Mouse (Mus musculus) erythroblast, adult 5-6 weeks (primary cell): Measurements from ENCODE around the gene Ubxn10. TPM values are rescaled to one million over a fixed set of nuclear protein-coding genes. Genes with fewer than 3 reads are reported as not detected.

Experiments used
- ATAC-seq: replicated peaks from 2 replicates; pipeline ENCODE4 v1.8.0; 2016; ENCODE audit warnings: moderate number of reproducible peaks, mild to moderate bottlenecking, moderate TSS enrichment, inconsistent platforms; ENCODE audit not compliant: poor library complexity, low FRiP score, severe bottlenecking
- total RNA-seq, 2 experiments: library from RNA; stranded (forward) in 1 of 2; stranded (reverse) in 1 of 2; fragments of 150-400 nt in 1 of 2; fragments of 200-764, 138-1000 nt in 1 of 2; gene quantifications; 2 replicates each; pipeline versions ENCODE4 v1.2.3 to v1.2.4; 2015 to 2017; ENCODE audit warnings: low replicate concordance in 2 of 2

Ubxn10 gene
- total RNA-seq, 2 experiments from 2014 or later: not detected

DNA sequence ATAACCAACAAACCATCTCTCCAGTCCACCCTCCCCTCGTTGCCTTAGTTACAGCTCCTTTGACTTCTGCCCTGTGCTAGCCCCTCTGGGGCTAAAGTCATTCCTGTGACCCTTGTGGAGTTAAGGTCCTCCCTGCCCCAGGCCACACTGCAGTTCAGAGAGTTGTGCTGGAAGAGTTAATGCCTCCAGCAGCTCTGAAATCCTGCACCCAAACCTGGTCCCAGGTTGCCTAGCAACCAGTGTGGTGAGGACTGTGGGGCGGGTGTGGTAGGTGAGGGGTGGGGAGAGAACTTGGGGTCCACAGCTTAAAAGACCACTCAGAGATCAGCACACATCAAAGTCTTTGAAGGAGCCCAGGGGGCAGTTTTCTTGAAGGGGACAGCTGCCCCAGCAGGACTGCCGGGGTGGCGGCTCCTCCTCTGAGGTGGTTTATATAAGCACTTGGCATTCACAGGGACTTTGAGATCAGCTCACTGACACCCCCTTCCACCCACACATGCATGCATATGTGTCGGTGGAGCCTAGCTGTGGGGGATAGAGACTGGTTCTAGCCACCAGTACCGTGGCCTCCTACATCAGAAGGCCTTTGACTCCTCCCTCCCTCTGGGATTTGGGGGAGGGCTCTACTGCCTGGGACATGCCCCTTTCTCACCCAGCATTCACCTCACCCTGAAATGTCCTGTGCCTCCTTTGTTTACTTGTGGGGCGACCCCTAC, 2.3 kb upstream of the Ubxn10 start:
- no peak for ATAC-seq

DNA sequence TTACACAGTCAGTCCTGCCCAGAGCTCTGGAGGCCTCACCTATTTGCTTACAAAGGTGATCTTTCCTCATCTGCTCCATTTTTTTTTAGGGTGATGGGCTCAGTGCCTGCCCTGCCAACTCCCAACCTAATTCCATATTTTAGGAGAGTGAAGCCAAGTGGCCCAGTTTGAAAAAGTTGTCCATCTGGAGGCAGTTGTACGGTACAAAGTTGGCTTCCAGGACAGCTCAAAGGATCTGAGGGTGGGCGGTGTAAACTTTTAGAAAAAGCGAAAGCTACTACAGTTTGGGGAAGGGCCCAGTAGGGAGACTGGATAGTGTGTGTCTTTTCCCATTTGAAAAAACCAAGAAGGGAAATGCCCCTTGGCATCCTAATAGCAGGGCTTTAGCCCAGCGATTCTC, 2.1 kb downstream of the Ubxn10 start:
- no peak for ATAC-seq

DNA sequence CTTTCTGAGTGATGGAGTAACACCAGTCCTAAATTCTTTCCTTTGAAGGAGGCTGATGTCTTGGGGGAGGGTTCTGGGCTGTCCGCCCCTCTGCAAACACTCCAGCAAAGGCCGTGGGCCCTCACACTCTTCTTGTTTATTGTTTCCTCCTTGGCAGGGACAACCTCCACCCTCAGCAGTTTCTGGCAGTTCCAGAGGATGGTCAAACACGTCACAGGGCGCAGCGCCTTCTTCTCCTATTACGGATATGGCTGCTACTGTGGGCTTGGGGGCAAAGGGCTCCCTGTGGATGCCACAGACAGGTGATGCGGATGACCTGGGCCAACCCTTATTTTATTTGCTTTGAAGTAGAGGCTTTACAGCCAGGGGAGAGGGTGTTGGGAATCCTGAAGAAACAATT, 2.9 kb downstream of the Ubxn10 start:
- no peak for ATAC-seq

DNA sequence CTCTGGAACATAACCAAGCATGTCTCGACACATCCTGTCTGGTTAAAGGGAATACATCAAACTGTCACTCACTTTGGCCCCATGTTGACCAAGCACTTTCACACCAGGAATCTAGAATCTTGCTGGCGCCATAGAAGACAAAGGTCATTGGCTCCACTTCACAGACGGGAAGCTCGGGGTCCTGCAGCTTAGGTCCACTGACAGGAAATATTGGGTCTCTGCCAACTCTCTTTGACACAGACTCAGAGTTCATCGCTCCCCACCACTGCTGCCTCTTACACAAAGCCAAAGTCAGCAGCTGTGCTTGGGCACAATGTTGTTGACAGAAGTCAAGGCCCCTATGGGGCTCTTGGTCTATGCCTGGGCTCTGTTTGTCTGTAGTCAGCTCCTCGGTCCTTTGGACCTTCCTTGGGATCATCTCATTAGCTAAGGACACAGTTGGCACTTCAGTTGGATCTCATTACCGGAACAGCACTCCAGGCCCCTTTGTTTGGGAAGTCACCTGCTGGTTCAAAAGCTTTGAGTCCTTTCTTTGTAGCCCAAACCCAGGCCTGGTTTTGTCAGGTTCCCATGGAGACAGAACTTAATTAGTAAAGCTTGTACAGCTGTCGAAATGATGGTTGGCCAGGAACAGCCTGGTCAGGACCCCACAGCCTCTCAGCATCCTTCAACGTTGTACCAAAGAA, 7.8 kb downstream of the Ubxn10 start:
- no peak for ATAC-seq

DNA sequence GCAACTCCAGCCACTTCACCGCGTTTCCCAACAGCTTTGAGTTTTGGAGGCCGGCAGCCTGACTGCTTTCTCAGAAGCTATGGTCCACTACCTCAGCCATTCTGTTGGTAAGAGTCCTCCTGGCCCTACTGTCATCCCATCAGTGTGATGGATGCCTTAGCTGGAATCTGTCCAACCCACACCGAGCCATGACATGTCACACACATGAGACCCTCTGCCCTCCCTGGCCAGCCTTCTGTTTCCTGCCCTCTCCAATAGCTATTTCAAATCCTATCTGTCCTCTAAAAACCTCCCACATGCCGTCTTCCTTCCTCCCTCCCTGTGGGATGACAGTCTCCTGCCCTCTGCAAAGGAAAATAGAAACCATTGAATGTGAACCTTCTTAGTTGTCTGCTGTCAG, 11.2 kb downstream of the Ubxn10 start:
- no peak for ATAC-seq

DNA sequence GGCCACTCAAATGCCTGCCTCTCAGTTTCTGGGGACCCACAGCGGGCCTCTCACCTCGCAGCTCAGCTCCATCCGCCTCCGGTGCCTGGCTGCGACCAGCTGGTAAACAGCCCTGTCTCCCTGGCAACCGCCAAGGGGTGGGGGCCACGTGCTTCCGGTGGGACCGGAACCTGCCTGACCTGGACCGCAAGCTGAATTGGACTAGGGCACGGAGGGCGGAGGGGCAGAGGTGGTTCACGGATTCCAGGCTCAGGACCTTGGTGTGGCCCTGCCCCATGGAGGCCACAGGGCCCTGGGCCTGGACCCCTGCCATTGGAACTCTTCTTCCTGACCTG, 11.9 kb downstream of the Ubxn10 start:
- no peak for ATAC-seq

DNA sequence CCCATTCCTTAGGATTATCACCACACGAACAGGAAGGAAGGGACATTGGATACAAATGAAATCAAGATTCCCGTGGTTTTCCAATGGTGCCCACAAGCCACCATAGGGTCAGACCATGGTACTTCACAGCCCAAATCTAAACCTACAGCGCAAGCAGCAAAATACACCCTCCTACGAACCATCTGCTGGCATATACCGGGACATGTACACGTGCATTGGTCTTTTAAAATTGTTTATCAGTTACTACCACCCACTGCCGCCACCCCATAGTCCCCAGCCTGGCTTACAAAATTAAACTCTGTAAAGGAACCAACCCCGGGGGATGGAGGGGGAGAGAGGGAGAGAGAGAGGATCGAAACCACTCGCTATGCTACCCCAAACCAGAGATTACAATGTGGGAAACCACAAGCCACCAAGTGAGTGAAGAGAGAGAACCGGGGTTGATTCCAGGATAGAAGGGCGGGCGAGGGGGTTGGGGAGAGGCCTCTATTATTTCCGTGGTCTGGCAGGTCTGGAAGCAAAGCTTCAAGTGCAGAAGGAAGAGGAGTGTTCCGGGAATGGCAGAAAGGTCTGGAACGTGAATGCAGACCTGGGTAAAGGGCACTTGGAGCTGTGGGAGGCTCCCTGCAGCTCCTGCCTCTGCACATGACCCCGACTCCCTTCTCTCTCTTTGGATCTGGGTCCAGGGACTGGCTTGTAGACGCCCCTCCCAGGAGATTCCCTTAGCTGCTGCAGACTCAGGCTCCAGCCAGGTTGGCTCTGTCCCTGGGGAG, 12.4 kb downstream of the Ubxn10 start, which contains the start of gene Pla2g2c:
Pla2g2c (plus strand) TSS at position 439 of the 773 bp plus-strand sequence.
- no peak for ATAC-seq

DNA sequence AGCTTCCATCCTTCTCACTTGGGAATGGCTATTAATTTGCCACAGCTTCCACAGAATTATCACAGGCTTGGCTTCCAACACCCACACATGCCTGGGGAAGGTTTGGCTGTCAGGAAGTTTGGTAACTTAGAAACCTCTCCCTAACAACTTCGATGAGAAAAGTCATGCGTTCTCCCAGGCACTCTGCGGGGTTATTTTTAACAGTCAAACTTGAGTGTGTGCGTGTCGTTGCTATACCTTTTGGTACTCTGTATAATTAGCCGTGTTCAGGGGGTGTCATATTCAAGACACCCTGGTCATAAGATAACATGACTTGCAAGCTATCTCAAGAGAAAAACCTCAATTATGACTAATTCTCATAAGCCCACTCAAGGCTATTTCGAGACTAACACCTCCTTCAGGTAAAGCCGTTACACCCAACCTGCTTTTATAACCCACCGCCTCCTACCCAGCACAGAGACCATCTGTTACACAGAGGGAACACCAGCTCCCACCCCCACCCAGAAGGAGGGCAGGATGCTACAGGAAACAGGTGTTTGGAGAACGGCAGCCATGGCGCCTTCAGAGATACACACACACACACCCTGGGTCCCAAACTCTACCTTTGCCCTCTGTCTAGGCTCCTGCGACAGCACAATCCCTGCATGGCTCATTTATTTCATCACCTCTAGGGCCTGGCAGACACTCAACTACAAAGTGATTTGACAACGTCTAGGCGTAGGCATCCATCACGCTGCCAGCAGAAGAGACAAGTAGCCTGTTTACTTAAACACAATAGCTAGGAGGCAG, 13.3 kb downstream of the Ubxn10 start:
- ATAC-seq: no peak

DNA sequence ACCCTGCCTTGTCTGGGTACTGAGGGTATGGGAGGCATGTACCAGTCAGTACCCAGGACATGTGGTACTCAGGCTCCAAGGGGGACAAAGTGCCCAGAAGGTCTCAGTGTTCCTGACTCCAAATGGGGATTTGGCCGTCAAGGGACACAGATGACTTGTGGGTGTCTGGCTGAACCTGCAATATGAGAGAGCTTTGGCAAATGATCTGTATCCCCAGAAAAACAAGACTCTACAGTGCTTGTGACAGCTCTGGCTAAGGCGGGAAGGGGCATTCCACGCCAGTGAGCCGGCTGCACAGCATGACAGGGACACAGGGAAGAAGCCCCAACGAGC, 17.7 kb downstream of the Ubxn10 start:
- no peak for ATAC-seq

DNA sequence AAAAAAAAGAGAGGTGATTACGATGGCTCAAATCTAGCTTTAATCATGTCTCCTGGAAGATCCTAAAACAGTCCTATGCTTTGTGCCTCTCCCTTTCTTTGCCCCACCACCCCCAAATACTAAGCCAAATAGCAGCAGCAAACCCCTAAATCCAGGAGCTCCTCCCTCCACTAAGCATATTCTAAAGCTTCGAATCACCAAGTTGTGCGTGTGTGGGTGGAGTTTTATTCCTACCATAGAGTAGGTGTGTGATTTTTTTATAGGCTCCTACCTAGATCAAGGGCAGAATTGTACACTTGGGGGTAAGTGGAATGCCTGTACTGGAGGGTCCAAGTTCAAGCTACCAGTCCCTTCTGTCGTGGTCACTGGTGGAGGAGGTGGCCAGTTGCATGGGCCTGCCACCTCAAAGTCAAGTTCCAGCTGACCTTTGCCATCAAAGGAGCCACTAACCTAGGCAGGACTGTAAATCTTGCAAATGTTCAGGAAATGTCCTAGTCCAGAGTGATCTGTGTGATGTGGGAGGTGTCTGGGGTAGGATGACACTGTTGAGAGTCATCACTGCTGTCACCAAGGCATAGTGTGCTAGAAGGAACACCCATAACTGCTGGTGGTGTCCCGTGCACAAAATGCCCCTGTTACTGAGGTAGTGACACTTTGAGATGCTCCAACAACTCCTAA, 18.2 kb downstream of the Ubxn10 start:
- no peak for ATAC-seq

DNA sequence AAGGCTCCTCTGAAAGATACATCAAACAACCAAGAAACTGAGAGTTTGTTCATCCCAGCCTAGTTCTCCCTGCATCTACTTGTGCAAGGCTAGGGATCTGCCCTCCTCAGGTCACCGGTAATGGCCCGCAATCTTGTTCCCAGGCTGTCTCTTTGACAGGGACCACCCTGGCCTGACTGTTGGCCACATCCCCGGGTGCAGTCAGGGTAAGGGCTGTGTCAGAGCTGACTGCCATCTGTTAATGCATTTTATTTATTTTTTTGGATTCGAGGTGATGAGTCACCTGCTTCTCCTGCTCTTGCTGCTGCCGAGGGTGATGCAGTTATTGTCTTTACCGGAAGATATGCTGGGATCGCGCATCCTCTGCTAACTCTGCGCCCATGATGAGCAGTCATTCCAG, 20.3 kb downstream of the Ubxn10 start:
- ATAC-seq: no peak

DNA sequence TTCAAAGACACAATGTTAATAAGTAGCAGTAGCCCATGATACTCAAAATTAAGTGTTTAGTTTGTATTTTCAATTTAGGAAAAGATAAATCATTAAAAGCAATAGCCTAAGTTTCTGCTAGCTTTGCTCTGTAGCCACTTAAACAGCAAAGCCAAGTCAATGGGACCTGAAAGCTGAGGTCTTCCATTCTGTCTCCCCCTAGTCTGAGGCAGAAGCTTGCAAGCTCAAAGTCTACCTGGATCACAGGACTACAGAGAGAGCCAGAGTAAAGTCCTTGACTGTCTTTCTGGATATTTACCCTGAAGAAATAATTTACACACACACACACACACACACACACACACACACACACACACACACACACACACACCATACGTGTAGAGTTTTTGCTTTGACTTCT, 22.8 kb downstream of the Ubxn10 start:
- ATAC-seq: no peak

DNA sequence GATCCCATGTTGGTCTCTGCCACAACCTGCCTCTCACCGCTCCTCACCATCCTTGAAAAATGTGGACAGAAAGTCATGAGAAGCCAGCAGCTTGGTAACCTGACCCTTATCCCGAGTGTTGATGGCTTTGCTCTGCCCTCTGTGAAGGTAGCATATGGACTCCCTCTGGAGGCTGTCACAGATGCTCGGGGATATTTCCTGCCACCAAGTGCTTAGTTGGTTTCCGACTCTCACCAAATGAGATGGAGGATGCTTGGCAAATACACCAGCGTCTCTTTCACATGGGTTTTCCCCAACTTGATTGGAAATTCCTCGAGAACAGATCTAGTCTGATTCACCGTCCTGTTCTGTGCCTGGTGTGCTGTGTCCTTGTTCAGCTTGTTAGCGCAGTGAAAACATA, 24.3 kb downstream of the Ubxn10 start:
- ATAC-seq: no peak

DNA sequence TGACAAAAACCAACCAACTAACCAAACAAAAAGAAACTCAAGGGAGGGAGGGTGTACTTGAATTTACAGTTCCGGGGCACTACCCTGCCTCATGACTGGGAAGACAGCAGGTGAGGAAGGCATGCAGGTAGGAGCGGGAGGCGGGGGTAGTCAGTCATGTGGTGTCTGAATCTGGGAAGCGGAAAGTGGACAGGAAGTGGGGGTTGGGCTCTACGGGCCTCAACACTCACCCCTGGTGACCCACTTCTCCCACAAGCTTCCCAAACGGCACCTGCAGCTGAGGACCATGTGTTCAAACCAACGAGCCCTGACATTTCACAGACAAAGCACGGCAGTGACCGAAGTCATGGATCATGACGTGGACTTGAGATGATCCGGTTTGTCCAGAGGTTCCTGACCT, 24.9 kb downstream of the Ubxn10 start:
- ATAC-seq: no peak

DNA sequence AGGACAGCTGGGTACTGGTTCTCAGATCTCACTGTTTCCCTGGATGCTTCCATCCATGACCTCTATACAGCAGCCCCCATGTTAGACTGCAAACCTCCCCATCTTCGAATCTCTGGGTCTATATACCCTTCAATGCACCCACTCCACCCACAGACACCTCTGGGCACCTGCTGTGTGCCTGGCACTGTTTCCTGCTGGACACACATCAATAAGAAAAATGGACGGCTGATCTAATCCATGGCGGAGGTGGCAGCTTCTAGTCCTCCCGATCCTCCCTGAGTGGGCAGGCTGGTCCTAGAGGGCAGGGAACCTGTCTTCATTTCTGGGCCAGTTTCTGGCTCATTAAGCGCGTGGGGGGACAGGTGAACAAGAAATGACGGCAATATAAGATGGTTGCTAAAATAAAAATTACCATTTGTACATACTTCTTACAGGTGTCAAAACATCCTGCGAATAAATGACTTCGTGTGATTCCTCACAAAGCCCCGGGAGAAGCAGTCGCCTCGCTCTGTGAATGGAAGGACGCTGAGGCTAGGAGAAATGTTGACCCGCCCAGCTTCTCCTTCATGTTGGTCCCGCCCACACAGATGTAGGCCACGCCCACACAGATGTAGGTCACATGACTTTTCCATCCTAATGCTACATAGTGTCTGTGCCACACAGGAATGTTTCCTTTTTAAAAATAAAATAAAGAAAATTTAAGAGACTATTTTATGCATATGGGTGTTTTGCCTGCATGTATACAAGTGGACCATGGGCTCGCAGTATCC, 25.7 kb downstream of the Ubxn10 start:
- no peak for ATAC-seq

DNA sequence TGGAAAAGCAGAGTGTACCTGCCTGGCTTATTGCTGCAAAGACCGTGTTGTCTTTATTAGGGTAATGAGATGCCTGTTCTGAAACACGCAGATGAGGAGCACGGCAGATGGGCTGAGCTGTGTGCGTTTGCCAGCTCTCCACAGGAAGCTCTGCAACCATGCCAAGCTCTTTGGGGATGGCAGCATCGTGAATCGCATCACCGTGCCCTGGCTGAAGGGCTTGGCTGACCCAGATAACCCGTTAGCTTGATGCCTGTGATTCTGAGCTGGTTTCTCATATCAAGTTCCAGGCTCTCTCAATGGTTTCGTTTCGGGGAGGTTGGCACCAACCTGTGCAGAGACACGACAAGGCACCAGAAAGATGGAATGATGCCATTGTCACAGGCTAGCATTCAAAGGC, 26.3 kb downstream of the Ubxn10 start:
- ATAC-seq: no peak

DNA sequence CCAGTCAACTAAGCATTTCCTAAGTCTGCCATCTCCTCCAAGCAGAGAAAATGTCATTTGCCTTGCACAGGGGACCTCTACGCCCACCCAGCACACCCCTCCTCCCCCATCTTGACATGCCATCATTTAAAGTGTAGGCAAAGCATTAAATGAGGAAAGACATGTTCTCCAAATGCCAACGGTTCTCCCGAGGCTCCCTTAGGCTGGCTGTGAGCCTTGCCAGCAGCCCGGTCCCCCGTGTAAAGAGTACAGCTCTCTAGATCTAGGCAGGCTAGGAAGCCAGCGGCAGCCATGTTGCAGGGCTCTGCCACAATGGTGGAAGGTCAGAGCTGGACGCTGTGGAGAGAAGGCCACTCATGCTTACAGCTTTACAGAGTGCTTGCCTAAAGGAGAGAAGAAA, 27.0 kb downstream of the Ubxn10 start:
- ATAC-seq: no peak

DNA sequence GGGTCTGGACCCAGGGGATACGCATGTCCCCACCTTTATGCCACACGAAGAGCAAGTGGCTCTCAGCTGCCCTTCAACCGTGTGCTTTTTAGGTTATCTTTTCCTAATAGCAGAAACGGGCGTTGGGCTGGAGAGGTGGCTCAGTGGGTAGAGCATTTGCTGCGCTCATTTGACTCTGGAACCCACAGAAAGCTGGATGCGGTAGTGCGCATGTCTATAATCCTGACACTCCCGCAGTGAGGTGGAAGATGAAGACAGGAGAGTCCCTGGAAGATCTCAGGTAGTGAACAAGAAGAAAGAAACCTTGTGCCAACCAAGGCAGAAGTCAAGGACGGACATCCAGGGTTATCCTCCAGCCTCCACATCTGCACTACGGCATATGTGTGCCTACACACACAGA, 27.7 kb downstream of the Ubxn10 start:
- no peak for ATAC-seq

DNA sequence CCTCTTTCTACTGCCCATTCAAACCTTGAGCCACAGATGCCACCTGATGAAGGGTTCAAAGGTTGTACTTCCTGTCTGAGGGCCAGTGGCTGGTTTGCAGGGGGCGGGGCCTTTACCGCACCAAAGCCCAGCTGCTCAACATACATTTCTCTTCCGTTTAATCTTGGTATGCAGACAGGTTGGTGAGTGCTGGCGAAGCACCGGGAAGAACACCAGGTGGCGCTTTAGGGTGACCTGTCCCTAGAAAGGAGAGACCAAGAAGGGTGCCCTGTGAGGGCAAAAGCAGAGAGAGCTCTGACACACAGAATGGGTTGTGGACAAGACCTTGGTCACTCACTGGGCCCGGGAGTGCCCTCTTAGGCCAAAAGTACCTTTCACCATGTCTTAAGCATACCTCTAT, 28.3 kb downstream of the Ubxn10 start:
- ATAC-seq: no peak
